Mouse (Mus musculus) spleen, adult 2 months (tissue): ENCODE measurements around the gene Rptor.

Experiments used
- CTCF ChIP-seq: fragments of 200-500 bp; IDR thresholded peaks from 2 replicates; pipeline ENCODE4 v1.5.1; 2011; ENCODE audit warnings: mild to moderate bottlenecking, inconsistent platforms; ENCODE audit not compliant: insufficient read depth, insufficient read length, insufficient replicate concordance; ENCODE audit errors: extremely low read depth
- POLR2A ChIP-seq: fragments of 200-500 bp; IDR thresholded peaks from 2 replicates; pipeline ENCODE4 v1.6.1; 2011; ENCODE audit warnings: low read depth, low read length, inconsistent platforms

DNA sequence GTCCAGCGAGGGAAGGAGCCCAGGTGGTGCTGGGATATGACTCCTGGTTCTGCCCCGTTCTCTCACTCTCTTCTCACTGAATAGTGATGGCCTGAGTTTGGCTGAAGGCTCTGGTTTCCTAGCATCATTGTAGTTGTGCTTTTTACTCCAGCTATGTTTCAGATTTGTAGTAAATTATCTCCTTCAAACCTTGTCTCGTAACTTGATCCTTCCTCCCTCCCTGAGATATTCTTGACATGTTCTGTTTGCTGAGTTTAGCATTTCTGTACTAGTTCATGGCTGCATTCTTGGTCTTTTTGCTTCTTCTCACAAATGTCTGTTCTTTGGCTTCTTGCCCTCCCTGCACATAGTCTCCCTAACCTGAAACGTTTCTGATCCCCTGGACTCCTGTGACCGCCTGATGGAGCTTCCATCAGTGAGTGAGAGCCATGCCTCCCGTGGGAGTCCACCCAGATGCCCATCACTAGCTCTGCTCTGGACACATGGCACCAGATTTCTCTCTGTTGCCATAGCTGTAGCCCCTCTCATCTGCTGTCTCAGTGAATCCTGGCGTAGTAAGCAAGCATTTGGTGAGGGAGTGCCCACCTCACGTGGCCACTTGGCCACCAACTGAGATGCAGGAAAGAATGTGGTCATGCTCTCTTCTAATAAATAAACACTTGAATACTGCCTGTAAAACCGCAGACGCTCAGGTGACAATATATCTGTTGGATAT is 91.6 kb downstream of the Rptor start:
- no peak for TF ChIP-seq POLR2A
- no peak for TF ChIP-seq CTCF
